Mouse (Mus musculus) liver, embryonic 15.5 days (tissue): ENCODE measurements at regions not wholly inside any gene's neighbourhood (a gene's known extent, or its start where the extent isn't known, plus 50 kb on each side); places are given as distances from the start of the nearest gene placed in this dataset.

Source experiments
- ATAC-seq: fragments of 200-750 bp; cut with Nextera tagmentation; 2 replicates; pipeline ENCODE4 v1.8.0; 2017; ENCODE audit warnings: moderate number of reproducible peaks, mild to moderate bottlenecking, moderate library complexity; ENCODE audit not compliant: insufficient read depth
- H3K27ac ChIP-seq: fragments of 300-500 bp; sonication (generic); replicated peaks from 2 replicates; pipeline ENCODE4 v1.5.1; 2015; ENCODE audit warnings: mild to moderate bottlenecking, inconsistent platforms
- H3K27me3 ChIP-seq: fragments of 300-500 bp; sonication (generic); 2 replicates; pipeline ENCODE4 v1.6.1; 2015; ENCODE audit warnings: mild to moderate bottlenecking, inconsistent platforms
- H3K36me3 ChIP-seq: fragments of 300-500 bp; sonication (generic); replicated peaks from 2 replicates; pipeline ENCODE4 v1.6.1; 2015; ENCODE audit warnings: moderate library complexity, mild to moderate bottlenecking, inconsistent platforms
- H3K4me1 ChIP-seq: fragments of 300-500 bp; sonication (generic); replicated peaks from 2 replicates; pipeline ENCODE4 v1.6.1; 2015; ENCODE audit warnings: inconsistent platforms
- H3K4me2 ChIP-seq: fragments of 300-500 bp; sonication (generic); 2 replicates; pipeline ENCODE4 v1.6.1; 2015; ENCODE audit warnings: moderate library complexity, mild to moderate bottlenecking, inconsistent platforms
- H3K4me3 ChIP-seq: fragments of 300-500 bp; sonication (generic); replicated peaks from 2 replicates; pipeline ENCODE4 v1.5.1; 2015; ENCODE audit warnings: mild to moderate bottlenecking, inconsistent platforms
- H3K9ac ChIP-seq: fragments of 300-500 bp; sonication (generic); 2 replicates; pipeline ENCODE4 v1.6.1; 2015; ENCODE audit warnings: moderate library complexity, mild to moderate bottlenecking, inconsistent platforms
- H3K9me3 ChIP-seq: fragments of 300-500 bp; sonication (generic); replicated peaks from 2 replicates; pipeline ENCODE4 v1.6.1; 2016; ENCODE audit warnings: inconsistent platforms
- WGBS: fragments of 180-500 bp; shearing (Covaris S2); methylation state at CpG from one replicate; pipeline ENCODE4 v1.1.7; 2015; ENCODE audit warnings: mixed read lengths; ENCODE audit not compliant: insufficient replicate concordance; 5-methylcytosine and 5-hydroxymethylcytosine counted together

DNA sequence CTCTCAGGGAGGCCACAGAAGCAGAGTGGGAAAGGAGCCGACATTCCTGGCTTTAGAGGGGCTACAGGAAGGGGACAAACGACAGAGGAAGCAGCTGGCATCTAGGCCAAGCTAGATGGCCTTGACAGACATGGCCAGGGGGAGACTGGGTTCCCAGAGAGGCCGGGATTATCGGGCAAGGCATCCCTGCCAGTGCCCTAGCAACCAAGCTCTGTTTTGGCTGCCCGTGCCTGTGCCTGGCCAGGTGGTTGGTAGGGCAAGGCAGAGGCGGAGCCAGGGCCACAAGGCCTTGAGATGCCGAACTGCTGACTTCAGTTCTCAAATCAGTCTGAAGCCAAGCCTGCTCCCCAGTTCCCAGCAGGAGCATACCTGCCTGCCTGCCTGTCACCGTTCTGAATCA is 142.7 kb downstream of the Vegfa start:
- 39% methylated on average over 8 of the region's 8 CpGs for WGBS
- peaks cover 16% of the 10 kb centered on the region for H3K4me1 ChIP-seq
- H3K4me3 ChIP-seq = no peak overlapping the region
- ATAC-seq = no peak
- no peak overlapping the region for H3K4me2 ChIP-seq
- H3K36me3 ChIP-seq = no peaks in the 10 kb centered on the region
- H3K9ac ChIP-seq = no peak overlapping the region
- H3K27me3 ChIP-seq = 0 out of 2 replicates have a peak, but pooled peaks cover 14% of the 10 kb centered on the region
- no peaks in the 10 kb centered on the region for H3K9me3 ChIP-seq
- no peak overlapping the region for H3K27ac ChIP-seq

DNA sequence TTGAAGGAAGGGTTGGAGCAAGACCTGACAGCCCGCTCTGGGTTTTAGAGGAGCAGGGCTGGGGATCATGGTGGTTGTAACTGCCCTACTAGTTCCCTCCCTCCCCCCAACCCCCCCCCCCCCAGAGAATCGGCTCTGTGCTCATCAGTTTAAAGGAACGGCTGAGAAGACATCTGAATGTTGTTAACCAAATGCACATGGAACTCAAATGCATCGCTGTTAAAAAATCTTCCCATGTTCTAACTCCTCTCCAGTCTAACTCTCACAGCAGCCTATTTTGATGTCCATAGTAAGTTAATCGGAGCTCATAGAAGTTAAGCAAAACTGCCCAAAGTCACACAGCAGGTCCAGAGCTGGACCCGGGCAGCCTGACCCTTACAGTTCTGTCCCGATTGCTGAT is 143.1 kb downstream of the Vegfa start:
- no peak overlapping the region for H3K9ac ChIP-seq
- H3K27ac ChIP-seq = no peak overlapping the region
- no peak overlapping the region for H3K4me2 ChIP-seq
- 0 out of 2 replicates have a peak, but pooled peaks cover 14% of the 10 kb centered on the region for H3K27me3 ChIP-seq
- WGBS = 48% methylated on average over 7 of the region's 7 CpGs
- H3K4me1 ChIP-seq = peaks cover 20% of the 10 kb centered on the region
- no peaks in the 10 kb centered on the region for H3K36me3 ChIP-seq
- no peaks in the 10 kb centered on the region for H3K9me3 ChIP-seq
- H3K4me3 ChIP-seq = no peak overlapping the region
- ATAC-seq = no peak

DNA sequence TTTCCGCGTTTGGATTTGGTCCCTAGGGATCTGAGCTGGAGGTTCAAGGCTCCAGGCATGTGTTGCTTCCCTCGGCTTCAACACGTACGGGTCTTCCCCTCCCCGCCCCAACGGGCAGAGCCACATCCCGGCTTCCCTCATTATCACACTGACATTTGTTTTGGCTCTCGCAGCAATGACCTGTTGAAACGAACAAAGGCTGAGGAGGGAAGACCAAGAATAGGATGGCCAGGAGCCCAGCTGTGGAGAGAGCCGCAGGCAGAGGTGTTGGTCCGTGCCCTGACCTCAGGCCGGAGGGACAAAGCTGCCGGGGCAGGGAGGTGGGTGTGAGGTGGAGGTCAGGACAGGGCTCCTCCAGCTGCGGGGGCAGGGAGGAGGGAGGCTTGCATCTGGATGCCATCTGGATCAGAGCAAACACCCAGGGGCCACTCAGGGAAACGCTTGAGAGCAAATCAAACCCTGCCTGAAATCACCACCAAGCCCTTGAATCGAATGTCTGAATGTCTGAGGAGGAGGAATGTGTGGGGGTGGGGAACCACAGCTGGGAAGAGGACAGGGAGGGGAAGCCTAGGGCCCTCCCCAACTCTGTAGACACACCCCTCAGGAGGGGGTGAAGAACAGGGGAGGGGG is 145.6 kb downstream of the Vegfa start:
- ATAC-seq = no peak
- peak overlapping the region; percentile 18; the same call in 1 of the 2 replicates for H3K4me2 ChIP-seq
- no peak overlapping the region for H3K27ac ChIP-seq

DNA sequence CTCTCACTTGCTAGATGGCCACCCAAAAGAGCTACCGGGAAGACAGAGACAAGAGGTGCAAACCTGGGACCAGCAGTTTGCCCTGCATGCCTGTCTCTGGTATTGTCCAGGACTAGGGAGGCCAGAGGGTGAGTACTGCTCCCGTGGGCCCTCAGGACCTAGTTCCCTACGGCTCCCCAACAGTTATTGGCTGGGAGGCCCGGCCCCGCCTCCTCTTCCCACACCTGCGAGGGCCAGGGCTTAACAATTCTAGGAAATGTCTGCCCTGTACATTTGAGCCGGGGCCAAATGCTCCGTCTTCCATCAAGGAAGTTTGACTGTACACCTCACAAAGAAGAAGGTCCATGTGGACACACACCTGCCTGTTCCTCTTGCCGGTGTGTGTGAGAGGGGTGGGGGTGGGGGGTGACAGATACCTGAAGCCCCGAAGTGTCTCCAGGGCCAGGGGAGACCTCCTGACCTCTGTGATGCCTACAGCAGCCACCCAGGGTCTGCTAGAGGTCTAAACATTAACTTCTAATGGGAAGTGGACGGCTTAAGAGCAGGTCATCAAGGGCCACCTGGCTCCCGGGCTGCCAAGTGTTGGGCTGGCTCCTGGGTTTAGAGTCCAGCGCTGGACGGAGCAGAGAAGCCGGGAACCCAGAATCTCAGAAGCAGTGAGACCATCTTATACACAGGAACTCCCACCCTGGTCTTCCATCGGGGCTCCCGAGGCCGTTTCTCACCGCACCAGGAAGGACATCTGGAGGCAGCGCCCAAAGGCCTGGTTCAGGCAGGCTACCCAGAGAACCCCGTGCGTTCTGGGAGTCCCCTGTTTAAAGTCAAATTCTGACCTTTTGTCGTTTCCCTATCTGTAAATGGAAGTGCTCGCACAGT is 146.5 kb downstream of the Vegfa start:
- peak overlapping the region; percentile 18; the same call in 1 of the 2 replicates for H3K4me2 ChIP-seq
- no peak overlapping the region for H3K9ac ChIP-seq
- WGBS = 37% methylated on average over 24 of the region's 24 CpGs
- 0 out of 2 replicates have a peak, but pooled peaks cover 14% of the 10 kb centered on the region for H3K27me3 ChIP-seq
- peaks cover 23% of the 10 kb centered on the region for H3K4me1 ChIP-seq
- no peak overlapping the region for H3K4me3 ChIP-seq
- no peaks in the 10 kb centered on the region for H3K36me3 ChIP-seq
- H3K9me3 ChIP-seq = no peaks in the 10 kb centered on the region
- peak overlapping the region; percentile 64 for H3K27ac ChIP-seq
- ATAC-seq = peak; percentile 81

More for the DNA sequence above, 145.6 kb downstream of the Vegfa start:
- WGBS = 16% methylated on average over 17 of the region's 17 CpGs
- H3K9ac ChIP-seq = no peak overlapping the region
- H3K4me3 ChIP-seq = no peak overlapping the region
- 0 out of 2 replicates have a peak, but pooled peaks cover 14% of the 10 kb centered on the region for H3K27me3 ChIP-seq
- no peaks in the 10 kb centered on the region for H3K9me3 ChIP-seq
- no peaks in the 10 kb centered on the region for H3K36me3 ChIP-seq
- peaks cover 23% of the 10 kb centered on the region for H3K4me1 ChIP-seq

DNA sequence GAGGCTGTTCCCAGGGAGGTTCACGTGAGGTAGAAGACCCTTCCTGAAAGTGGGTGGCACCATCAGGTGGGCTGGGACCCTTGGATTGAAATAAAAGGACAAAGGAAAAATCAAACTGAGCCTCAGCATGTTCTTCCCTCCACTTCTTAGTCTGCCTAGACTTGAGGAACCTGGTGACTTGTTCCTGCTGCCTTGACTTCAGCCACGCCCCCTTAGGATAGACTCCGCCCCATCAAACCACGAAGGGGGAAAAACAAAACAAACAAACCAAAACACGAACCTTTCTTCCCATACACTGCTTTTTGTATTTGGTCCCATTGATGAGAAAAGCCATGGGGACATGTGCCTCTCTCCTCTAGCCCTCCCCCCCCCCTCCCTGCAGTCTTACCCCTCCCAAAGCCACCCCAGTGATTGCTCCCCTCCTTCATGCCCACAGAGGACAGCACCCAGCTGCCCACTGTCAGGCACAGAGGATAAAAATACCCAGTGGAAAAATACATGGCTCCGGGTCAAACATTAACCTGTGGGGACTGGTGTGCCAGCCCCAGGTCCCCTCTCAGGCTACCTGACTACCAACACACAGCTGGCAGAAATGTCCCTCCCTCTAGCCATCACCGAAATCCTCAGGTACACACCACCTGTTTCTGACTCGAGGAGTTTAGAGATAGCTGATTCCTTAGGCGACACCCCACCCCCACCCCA is 148.0 kb downstream of the Vegfa start:
- no peaks in the 10 kb centered on the region for H3K36me3 ChIP-seq
- H3K4me1 ChIP-seq = peaks cover 23% of the 10 kb centered on the region
- H3K9me3 ChIP-seq = no peaks in the 10 kb centered on the region
- H3K4me3 ChIP-seq = no peak overlapping the region
- ATAC-seq = no peak
- H3K27me3 ChIP-seq = 0 out of 2 replicates have a peak, but pooled peaks cover 10% of the 10 kb centered on the region
- no peak overlapping the region for H3K9ac ChIP-seq
- H3K4me2 ChIP-seq = 0 out of 2 replicates have a peak overlapping the region, but pooled peaks have one; percentile 5
- WGBS = 33% methylated on average over 9 of the region's 9 CpGs
- no peak overlapping the region for H3K27ac ChIP-seq

DNA sequence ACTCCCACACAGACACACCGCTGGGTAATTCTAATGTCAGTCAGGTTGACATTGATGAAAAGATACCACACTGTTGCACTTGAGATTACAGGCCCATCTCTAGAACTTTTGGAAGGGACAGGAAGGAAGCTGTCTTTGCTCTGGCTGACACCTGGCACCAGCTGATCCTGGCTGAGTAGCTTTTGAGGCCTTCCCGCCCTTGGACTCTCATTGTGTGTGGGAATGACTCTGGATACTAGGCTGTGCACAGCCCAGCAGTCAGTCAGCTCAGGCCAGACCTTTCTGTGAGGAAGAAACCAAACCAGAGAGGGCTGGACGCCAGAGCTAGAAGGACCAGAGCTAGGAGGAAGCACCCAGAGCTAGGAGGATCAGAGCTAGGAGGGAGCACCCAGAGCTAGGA is 149.0 kb upstream of the 1600014C23Rik start:
- no peaks in the 10 kb centered on the region for H3K36me3 ChIP-seq
- H3K4me2 ChIP-seq = no peak overlapping the region
- WGBS = 39% methylated on average over 3 of the region's 3 CpGs
- peaks cover 4% of the 10 kb centered on the region; the same call in 1 of the 2 replicates for H3K9me3 ChIP-seq
- no peak overlapping the region for H3K4me3 ChIP-seq
- H3K4me1 ChIP-seq = peaks cover 23% of the 10 kb centered on the region
- 0 out of 2 replicates have a peak, but pooled peaks cover 10% of the 10 kb centered on the region for H3K27me3 ChIP-seq
- H3K9ac ChIP-seq = no peak overlapping the region
- no peak for ATAC-seq
- no peak overlapping the region for H3K27ac ChIP-seq

DNA sequence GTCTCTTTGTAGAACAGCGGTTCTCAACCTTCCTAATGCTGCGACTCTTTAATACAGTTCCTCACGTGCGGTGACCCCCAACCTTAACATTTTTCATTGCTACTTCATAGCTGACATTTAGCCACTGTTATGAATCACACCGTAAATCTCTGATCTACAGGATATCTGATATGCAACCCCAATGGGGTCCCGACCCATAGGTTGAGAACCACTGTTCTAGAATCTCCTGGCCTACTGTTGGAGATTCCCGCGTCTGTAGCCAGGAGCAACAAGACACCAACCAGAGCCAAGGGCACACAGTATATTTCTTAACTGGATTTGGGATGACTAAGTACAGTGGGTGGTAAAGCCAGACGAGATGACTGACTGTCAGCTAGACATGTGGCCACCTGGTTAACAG is 147.6 kb upstream of the 1600014C23Rik start:
- 68% methylated on average over 9 of the region's 9 CpGs for WGBS
- H3K9me3 ChIP-seq = peaks cover 4% of the 10 kb centered on the region; the same call in 1 of the 2 replicates
- no peak overlapping the region for H3K27ac ChIP-seq
- no peaks in the 10 kb centered on the region for H3K36me3 ChIP-seq
- H3K27me3 ChIP-seq = 0 out of 2 replicates have a peak, but pooled peaks cover 6% of the 10 kb centered on the region
- H3K4me3 ChIP-seq = no peak overlapping the region
- no peak overlapping the region for H3K9ac ChIP-seq
- H3K4me1 ChIP-seq = peaks cover 14% of the 10 kb centered on the region; the same call in 1 of the 2 replicates
- ATAC-seq = no peak
- H3K4me2 ChIP-seq = no peak overlapping the region

DNA sequence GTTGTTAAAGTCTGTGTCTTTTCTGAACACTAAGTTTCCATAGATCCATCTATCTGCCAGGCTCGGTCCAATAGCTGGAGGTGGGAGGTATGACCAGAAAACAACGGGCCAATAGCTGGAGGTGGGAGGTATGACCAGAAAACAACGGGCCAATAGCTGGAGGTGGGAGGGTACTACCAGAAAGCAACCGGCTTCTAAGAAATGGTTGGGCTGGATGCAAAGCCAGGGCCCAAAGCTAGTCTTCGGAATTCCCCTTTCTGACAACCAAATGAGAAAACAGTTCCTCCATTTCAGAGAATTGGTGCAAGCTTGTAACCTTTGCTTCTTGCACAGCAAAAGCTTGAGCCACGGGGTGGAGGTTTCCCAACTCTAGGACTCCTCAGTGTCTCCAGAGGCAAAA is 147.1 kb upstream of the 1600014C23Rik start:
- Histone ChIP-seq H3K27me3 (peaks cover 10% of the 10 kb centered on the region; the same call in 1 of the 2 replicates), H3K9ac (no peak overlapping the region), H3K4me3 (no peak overlapping the region), H3K27ac (no peak overlapping the region), H3K36me3 (no peaks in the 10 kb centered on the region), H3K4me1 (peaks cover 9% of the 10 kb centered on the region; the same call in 1 of the 2 replicates), H3K9me3 (peaks cover 4% of the 10 kb centered on the region; the same call in 1 of the 2 replicates), H3K4me2 (no peak overlapping the region)
- no peak for ATAC-seq
- 66% methylated on average over 6 of the region's 6 CpGs for WGBS

DNA sequence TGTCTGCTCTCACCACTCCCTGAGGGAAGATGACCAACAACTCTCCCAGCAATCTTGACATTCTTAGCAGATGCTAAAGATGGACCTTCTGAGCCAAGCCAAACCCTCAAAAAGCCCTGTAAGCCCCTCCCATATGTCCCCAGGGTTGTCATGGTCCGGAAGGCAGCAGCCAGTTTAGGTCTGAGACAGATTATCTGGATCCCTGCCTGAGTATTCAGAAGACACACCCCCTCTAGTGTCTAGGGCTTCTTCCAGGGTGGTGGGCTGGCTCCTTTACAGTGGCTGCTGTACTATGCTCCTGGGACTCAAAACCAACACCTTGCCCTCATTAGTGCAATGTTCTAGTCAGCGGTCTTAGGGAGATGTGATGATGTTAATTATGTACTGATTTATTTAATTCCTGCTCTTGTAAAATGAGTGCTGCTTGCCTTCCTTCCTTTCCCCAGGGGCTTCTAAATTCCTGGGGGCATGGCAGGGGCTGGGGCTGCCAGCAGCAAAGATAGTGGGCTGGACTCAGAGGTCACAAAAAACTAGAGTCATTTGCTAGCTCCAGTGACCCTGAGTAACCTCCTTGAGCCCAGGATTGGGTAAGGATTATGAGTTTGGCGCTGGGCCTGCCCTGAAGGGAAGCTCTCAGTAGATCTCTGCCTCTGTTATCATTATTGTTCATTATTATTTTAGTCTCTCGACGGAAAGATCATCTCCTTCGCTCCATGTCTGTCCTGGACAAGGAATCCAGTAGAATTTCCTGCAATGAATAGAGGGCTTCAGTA is 146.0 kb upstream of the 1600014C23Rik start:
- peaks cover 19% of the 10 kb centered on the region for H3K27me3 ChIP-seq

DNA sequence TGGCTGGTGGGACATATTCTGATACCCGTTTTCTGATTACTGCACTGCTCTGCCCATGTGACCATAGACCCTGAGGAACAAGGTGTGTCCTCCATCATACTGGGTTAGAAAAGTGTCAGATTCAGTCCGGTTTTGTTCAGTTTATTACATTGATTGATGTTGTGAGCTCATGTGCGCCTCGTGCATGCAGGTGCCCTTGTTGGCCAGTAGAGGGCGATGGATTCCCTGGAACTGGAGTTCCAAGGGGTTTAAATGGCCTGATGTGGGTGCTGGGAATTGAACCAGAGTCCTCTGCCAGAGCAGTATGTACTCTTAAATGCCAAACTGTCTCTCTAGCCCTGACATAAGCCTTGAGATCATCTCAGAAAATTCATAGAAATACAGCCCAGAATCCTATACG is 144.8 kb upstream of the 1600014C23Rik start:
- Histone ChIP-seq H3K27ac (no peak overlapping the region), H3K27me3 (peaks cover 31% of the 10 kb centered on the region), H3K4me3 (no peak overlapping the region), H3K9ac (no peak overlapping the region), H3K9me3 (peaks cover 4% of the 10 kb centered on the region; the same call in 1 of the 2 replicates), H3K36me3 (no peaks in the 10 kb centered on the region), H3K4me2 (no peak overlapping the region), H3K4me1 (peaks cover 1% of the 10 kb centered on the region; the same call in 1 of the 2 replicates)
- 61% methylated on average over 6 of the region's 6 CpGs for WGBS
- ATAC-seq = no peak

More for the DNA sequence above, 146.0 kb upstream of the 1600014C23Rik start:
- Histone ChIP-seq H3K4me1 (peaks cover 9% of the 10 kb centered on the region; the same call in 1 of the 2 replicates), H3K4me2 (no peak overlapping the region), H3K36me3 (no peaks in the 10 kb centered on the region), H3K9me3 (peaks cover 4% of the 10 kb centered on the region; the same call in 1 of the 2 replicates), H3K9ac (no peak overlapping the region), H3K27ac (no peak overlapping the region), H3K4me3 (no peak overlapping the region)
- ATAC-seq = no peak
- 64% methylated on average over 6 of the region's 6 CpGs for WGBS
